Mouse (Mus musculus): ENCODE measurements around the gene Pgpep1l. TPM values are rescaled to one million over a fixed set of nuclear protein-coding genes. Genes with fewer than 3 reads are reported as not detected.
A peak's percentile ranks its signal among the peaks of the same experiment; 100 is the strongest.
"Not testable (repeated sequence)": the region's sequence is repeated elsewhere in the genome, so short reads cannot be mapped to it uniquely, and the experiment has no call there.

Pgpep1l gene
- total RNA-seq (2021): not detected

- intact Hi-C loops (cut with DNase I): loop anchor here (5.0 kb wide), 1 partner anchor 42 kb away; no protein-coding TSS in a partner anchor
- DNase-seq: peak; percentile 60 to 74
Observed at GRCm38 (mm10) chr7:68264028-68264453, at the start of gene Pgpep1l. Pgpep1l (minus strand) TSS chr7:68264233.

DNA sequence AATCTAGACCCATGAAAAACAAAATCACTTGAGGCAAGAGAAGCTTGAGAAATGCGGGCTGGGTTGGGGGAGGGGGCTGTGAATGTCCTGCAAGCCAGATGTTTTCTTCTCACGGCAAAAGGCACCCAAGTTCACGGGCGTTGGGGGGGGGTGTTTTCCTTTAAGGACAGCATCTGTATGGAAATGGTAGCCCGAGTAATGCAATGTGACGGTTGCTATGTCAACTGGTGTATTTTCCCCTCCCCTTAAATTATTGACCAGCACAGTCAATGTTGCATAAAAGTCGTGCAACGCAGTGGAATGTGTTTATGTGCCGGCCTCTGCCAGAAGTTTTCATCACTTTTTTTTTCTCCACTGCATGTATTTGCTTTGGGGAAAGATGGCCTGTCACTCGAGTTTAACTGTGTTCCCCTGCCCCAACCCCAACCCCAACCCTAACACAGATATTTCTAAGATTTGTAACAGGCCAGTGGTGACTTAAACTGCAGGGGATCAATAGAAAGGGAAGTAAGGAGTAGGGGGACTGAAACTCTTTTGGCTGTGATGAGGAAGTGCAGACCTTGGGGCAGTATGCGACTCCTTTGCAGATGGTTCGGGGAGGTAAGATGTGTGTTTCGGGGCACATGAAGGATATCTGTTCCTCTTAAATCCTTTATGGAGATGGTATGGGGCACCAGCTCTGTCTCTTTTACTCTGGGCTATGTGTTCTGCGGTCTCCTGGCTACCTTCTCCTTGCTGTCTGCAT, 49.2 kb upstream of the Pgpep1l start:
- intact Hi-C loops (cut with DNase I): no loop called here
- no peak for DNase-seq

- intact Hi-C loops (cut with DNase I): no loop called here
Observed at GRCm38 (mm10) chr7:68312395-68312794, 48.4 kb upstream of the Pgpep1l start.

GRCm38 (mm10) chr7:68311469-68311868, 47.4 kb upstream of the Pgpep1l start:
- intact Hi-C loops (cut with DNase I): no loop called here
- peak; percentile 38 to 46 for DNase-seq

More at GRCm38 (mm10) chr7:68312395-68312794, 48.4 kb upstream of the Pgpep1l start:
- no peak for DNase-seq

DNA sequence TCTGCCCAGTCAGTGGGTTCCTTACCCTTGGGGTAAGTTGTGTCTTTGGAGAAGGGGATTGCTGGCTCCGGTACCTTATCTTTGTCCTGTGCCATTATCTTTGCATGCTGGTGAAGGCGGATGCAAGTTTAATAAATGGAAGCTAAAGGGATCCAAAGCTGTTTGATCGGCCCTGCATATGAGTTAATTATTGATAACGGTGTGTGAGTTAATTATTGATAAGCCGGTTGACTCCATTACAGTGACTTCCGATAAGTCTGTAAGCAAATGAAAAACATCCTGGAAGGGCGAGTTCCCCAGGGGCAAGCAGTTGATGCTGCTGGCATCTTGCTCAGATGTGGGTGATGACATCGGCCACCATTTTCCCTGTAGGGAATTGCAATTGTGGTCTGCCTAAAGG, 42.7 kb upstream of the Pgpep1l start:
- intact Hi-C loops (cut with DNase I): loop anchor here (5.0 kb wide), 1 partner anchor 51 kb away; no protein-coding TSS in a partner anchor
- DNase-seq: no peak

GRCm38 (mm10) chr7:68305781-68306575, 41.9 kb upstream of the Pgpep1l start:
- no peak for DNase-seq
- intact Hi-C loops (cut with DNase I): loop anchor here (5.0 kb wide), 1 partner anchor 51 kb away; no protein-coding TSS in a partner anchor

GRCm38 (mm10) chr7:68303685-68304084, 39.7 kb upstream of the Pgpep1l start:
- intact Hi-C loops (cut with DNase I): loop anchor here (2.0 to 5.0 kb wide), 5 partner anchors 41 to 351 kb away; partner anchors contain the start of gene Igf1r
- no peak for DNase-seq

GRCm38 (mm10) chr7:68302586-68303433, 38.8 kb upstream of the Pgpep1l start:
- DNase-seq: peak; percentile 76 to 87
- intact Hi-C loops (cut with DNase I): loop anchor here (1.0 to 5.0 kb wide), 6 partner anchors 40 to 515 kb away; partner anchors contain the start of gene Igf1r

- intact Hi-C loops (cut with DNase I): loop anchor here (5.0 kb wide), 4 partner anchors 104 to 349 kb away; partner anchors contain the start of gene Igf1r
Observed at GRCm38 (mm10) chr7:68301160-68301559, 37.1 kb upstream of the Pgpep1l start.

GRCm38 (mm10) chr7:68298381-68299076, 34.5 kb upstream of the Pgpep1l start:
- intact Hi-C loops (cut with DNase I): no loop called here
- no peak for DNase-seq

More at GRCm38 (mm10) chr7:68301160-68301559, 37.1 kb upstream of the Pgpep1l start:
- no peak for DNase-seq

DNA sequence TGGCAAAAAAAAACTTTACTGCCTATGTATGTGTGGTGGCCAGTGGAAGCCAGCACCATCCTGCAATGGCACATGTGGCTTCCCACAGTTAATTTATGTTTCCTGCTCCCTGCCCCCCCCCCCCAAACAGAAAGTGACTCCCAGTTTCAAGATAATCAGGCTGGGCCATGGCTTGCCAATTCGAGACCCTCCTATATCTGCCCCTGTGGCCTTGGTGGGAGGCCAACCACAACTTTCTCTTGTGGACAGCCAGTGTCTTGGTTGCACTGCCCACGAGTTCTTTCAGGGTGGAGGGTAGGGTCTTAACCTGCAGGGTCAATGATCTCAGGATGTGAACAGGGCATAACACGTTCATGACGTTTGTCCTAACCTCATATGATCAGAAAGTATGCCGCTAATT, 32.5 kb upstream of the Pgpep1l start:
- no peak for DNase-seq
- intact Hi-C loops (cut with DNase I): no loop called here

DNA sequence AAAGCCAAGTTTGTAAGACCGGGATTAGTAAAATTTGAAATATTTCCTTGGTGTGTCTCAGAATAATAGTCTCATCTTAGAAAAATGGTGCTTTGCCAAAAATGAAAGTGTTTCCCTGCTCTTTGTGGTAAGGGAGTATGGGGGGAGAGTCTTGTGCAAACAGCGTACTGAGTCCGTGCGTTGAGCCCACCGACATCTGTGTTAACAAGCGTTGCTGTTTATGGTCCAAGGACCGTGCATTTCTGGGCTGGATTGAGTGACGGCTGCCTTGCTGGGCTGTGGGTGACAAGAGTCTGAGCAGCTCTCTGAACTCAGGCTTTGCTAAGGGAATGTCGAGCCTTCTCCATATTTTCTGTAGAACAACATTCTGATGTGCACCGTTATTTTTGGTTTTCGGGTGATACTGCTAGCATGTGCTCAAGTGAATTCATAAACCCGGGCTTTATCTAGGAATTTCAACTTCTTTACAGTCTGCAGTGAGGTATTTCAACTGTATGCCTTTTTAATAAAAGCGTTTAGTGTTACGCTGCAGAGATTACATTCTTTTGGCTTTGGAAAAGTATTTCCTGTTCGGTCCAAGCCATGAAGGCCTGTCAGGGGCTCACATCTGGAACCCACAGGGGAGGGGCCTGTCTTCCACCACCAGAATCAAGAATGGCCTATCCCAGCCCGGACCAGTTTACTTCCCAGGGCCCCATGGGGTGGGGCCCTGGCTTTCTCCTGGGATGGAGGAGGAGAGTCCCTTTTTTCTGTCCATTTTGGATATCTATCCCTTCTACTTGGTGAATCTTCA, 30.2 kb upstream of the Pgpep1l start:
- intact Hi-C loops (cut with DNase I): no loop called here
- DNase-seq: no peak

- DNase-seq: no peak
- intact Hi-C loops (cut with DNase I): no loop called here
Observed at GRCm38 (mm10) chr7:68291603-68292002, 27.6 kb upstream of the Pgpep1l start.

DNA sequence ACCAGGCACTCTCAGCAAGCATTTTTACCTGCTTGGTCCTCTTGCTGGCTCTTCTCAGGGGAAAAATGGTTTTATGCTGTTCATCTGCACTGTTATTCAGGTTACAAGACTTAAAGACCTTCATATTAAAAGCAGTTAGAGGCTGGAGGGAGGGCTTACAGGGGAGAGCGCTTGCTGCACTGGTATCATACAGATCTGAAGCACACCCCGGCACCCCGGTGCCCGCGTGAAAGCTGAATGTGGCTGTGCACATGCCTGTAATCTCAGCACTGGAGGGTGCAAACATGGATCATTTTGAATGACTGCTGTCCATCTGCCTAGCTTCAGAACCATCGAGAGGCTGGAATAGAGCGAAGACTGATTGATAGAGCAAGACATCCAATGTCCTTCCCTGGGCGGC, 25.0 kb upstream of the Pgpep1l start:
- intact Hi-C loops (cut with DNase I): loop anchor here (5.0 kb wide), 1 partner anchor 67 kb away; no protein-coding TSS in a partner anchor
- no peak for DNase-seq

GRCm38 (mm10) chr7:68288000-68288399, 24.0 kb upstream of the Pgpep1l start:
- DNase-seq: not testable (repeated sequence)
- intact Hi-C loops (cut with DNase I): loop anchor here (5.0 kb wide), 1 partner anchor 66 kb away; no protein-coding TSS in a partner anchor

DNA sequence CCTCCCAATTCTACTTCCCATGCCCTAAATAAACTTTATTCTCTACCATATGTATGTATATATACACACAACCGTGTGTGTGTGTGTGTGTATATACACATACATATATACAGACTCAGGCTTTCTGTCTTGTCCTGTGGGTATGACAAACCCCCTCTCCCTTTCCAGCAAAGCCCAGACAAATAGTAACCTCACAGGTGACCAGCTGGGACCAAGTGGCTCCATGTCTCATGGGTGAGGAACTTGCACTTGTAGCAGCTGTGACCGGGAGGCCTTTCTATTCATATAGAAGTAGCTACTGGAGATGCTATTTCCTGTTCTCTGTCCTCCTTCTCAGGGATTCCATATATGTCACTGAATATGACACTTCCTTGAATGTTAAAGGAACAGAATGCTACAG, 23.5 kb upstream of the Pgpep1l start:
- no peak for DNase-seq
- intact Hi-C loops (cut with DNase I): loop anchor here (5.0 kb wide), 1 partner anchor 65 kb away; no protein-coding TSS in a partner anchor

- DNase-seq: peak in 1 of 2 experiments; percentile 28
- intact Hi-C loops (cut with DNase I): loop anchor here (5.0 kb wide), 1 partner anchor 65 kb away; no protein-coding TSS in a partner anchor
Observed at GRCm38 (mm10) chr7:68286526-68287481, 22.8 kb upstream of the Pgpep1l start.

Measured in heart, postnatal 10 days (tissue).